ENCODE assay signal across 9 mouse cellular contexts in the genomic region with DNA sequence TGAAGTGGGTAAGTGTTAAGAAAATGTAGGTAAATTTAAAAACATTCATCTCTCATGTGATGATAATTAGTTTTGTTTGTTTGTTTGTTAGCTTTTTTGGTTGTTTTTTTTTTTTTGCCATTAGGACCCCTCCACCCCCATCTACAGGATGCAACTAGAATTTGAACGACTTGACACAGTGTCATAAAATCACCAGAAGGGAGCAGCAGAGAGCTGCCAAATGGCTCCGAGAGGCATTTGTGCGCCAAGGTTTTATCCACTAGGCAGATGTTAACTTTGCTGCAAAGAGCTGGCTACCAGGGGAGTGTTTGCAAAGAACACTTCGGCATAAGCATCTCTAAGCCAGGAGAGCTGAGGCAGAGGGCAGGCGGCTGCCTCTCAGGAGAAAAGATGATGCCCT.
DNase-seq lines count a peak whose midpoint lies in the region; ATAC-seq and TF ChIP-seq lines count a peak whose summit lies in the region.
"Had no signal": no experiment of that assay in that cellular context is flagged by ENCODE, and none has a peak within 500 bp of the region (broad histone marks: within the 10 kb centered on the region; RNA-seq: fewer than 3 reads in every experiment).

No protein-coding gene starts in this region.

- WGBS in heart, embryonic 15.5 days = 3% methylated on average over 5 of the region's 5 CpGs

- ATAC-seq in heart, embryonic 15.5 days (replicated peaks; ENCODE audit: insufficient number of reproducible peaks, insufficient read depth, low FRiP score, low read depth) = no peak
- peak; percentile 78 for ATAC-seq in megakaryocyte progenitor cell, adult 5-6 weeks (replicated peaks; ENCODE audit: poor library complexity)

- peak; percentile 78 for TF ChIP-seq CTCF in E14TG2a.4 (conservative IDR thresholded peaks at IDR 0.05; ENCODE audit: low read length)

- H3K9ac ChIP-seq in heart, embryonic 15.5 days = no peak overlapping the region
- H3K9ac ChIP-seq: embryonic facial prominence, embryonic 13.5 days had no signal

- peaks cover 9% of the 10 kb centered on the region for H3K27me3 ChIP-seq in E14TG2a.4 (ENCODE audit: insufficient read depth, low read length)
- 0 out of 2 replicates have a peak, but pooled peaks cover 6% of the 10 kb centered on the region for H3K27me3 ChIP-seq in heart, embryonic 15.5 days
- no peaks in the 10 kb centered on the region for H3K27me3 ChIP-seq in splenic B cell, adult 2 months (ENCODE audit: control insufficient read depth, insufficient read depth, low read length, poor library complexity, severe bottlenecking)

- H3K4me2 ChIP-seq in heart, embryonic 15.5 days = peak overlapping the region; percentile 65; the same call in 1 of the 2 replicates

- no peaks in the 10 kb centered on the region for H3K9me3 ChIP-seq in E14TG2a.4 (ENCODE audit: low read length)
- H3K9me3 ChIP-seq in heart, embryonic 15.5 days (replicated peaks) = no peaks in the 10 kb centered on the region
- H3K9me3 ChIP-seq: embryonic facial prominence, embryonic 13.5 days had no signal

- H3K27ac ChIP-seq in heart, embryonic 15.5 days = no peak overlapping the region
- H3K27ac ChIP-seq: embryonic facial prominence, embryonic 13.5 days had no signal

- peaks cover 31% of the 10 kb centered on the region for H3K4me1 ChIP-seq in E14TG2a.4 (replicated peaks; ENCODE audit: low read depth, low read length)
- peaks cover 10% of the 10 kb centered on the region for H3K4me1 ChIP-seq in heart, embryonic 15.5 days (replicated peaks)

- peak; percentile 2 to 24 for DNase-seq in heart, adult 18-20 months
- DNase-seq in heart, adult 9 months (ENCODE audit: low spot score in 2 of 2) = no peak
- DNase-seq in cerebellum, adult 9-10 months = peak; percentile 9
- DNase-seq in layer of hippocampus, adult 9-11 months = peak; percentile 35
- peak; percentile 49 for DNase-seq in splenic B cell, adult 2 months (ENCODE audit: low read depth, low spot score)

- no peaks in the 10 kb centered on the region for H3K36me3 ChIP-seq in E14TG2a.4 (ENCODE audit: insufficient read depth, low read length)
- H3K36me3 ChIP-seq in heart, embryonic 15.5 days = no peaks in the 10 kb centered on the region
- no peaks in the 10 kb centered on the region for H3K36me3 ChIP-seq in splenic B cell, adult 2 months (ENCODE audit: control insufficient read depth, insufficient read depth, low read length, poor library complexity, severe bottlenecking)
- H3K36me3 ChIP-seq: embryonic facial prominence, embryonic 13.5 days had no signal

- peak overlapping the region; percentile 7; the same call in 1 of the 2 replicates for H3K4me3 ChIP-seq in E14TG2a.4 (replicated peaks; ENCODE audit: low read length)
- no peak overlapping the region for H3K4me3 ChIP-seq in heart, embryonic 15.5 days

Comparison
In these comparisons a context has a peak if more than half of its experiments do, and no peak if none do; other contexts are left out.
1. DNase-seq: peak in heart, adult 18-20 months (2 of 2), cerebellum, adult 9-10 months (single experiment), layer of hippocampus, adult 9-11 months (single experiment) and splenic B cell, adult 2 months (single experiment); none in heart, adult 9 months (0 of 2).